Mouse (Mus musculus): Measurements from ENCODE around the gene Cryba2. TPM values are rescaled to one million over a fixed set of nuclear protein-coding genes. Genes with fewer than 3 reads are reported as not detected.

Gene Cryba2
- polyA plus RNA-seq, 1 experiment from 2014 or later, result 1.5 TPM

- H3K4me1 ChIP-seq, result peaks cover 10% of the 10 kb centered on the region
- peak overlapping the region; percentile 29; the same call in 1 of the 2 replicates for H3K9ac ChIP-seq (replicated peaks)
- no peaks in the 10 kb centered on the region for H3K9me3 ChIP-seq (replicated peaks)
- under 1% methylated on average over 64 of the region's 66 CpGs for WGBS
- no peak overlapping the region for H3K27ac ChIP-seq (replicated peaks)
- peak overlapping the region; percentile 64 for H3K4me2 ChIP-seq
- H3K36me3 ChIP-seq, result no peaks in the 10 kb centered on the region
- H3K27me3 ChIP-seq (replicated peaks), result peaks cover 91% of the 10 kb centered on the region
- H3K4me3 ChIP-seq (replicated peaks), result peak overlapping the region; percentile 34
- no peak for ATAC-seq (ENCODE audit: low FRiP score)
These were observed 7.7 kb upstream of the Cryba2 start for GRCm38 (mm10) chr1:74900341-74901285.

- Histone ChIP-seq H3K4me3 (replicated peaks) (no peak overlapping the region), H3K27me3 (replicated peaks) (peaks cover 95% of the 10 kb centered on the region)
- WGBS, result 11% methylated on average over 8 of the region's 10 CpGs
These were observed 5.9 kb upstream of the Cryba2 start for GRCm38 (mm10) chr1:74898656-74899431.

GRCm38 (mm10) chr1:74897976-74898375, 5.0 kb upstream of the Cryba2 start:
- Histone ChIP-seq H3K9ac (replicated peaks) (no peak overlapping the region), H3K4me3 (replicated peaks) (no peak overlapping the region), H3K4me1 (peaks cover 16% of the 10 kb centered on the region), H3K4me2 (no peak overlapping the region), H3K9me3 (replicated peaks) (no peaks in the 10 kb centered on the region), H3K27ac (replicated peaks) (no peak overlapping the region), H3K36me3 (no peaks in the 10 kb centered on the region), H3K27me3 (replicated peaks) (peaks cover 95% of the 10 kb centered on the region)
- ATAC-seq (ENCODE audit: low FRiP score), result no peak
- WGBS, result 5% methylated on average over 7 of the region's 7 CpGs

More at GRCm38 (mm10) chr1:74898656-74899431, 5.9 kb upstream of the Cryba2 start:
- Histone ChIP-seq H3K4me2 (no peak overlapping the region), H3K9ac (replicated peaks) (no peak overlapping the region), H3K27ac (replicated peaks) (no peak overlapping the region), H3K4me1 (peaks cover 10% of the 10 kb centered on the region), H3K36me3 (no peaks in the 10 kb centered on the region), H3K9me3 (replicated peaks) (no peaks in the 10 kb centered on the region)
- no peak for ATAC-seq (ENCODE audit: low FRiP score)

- peaks cover 95% of the 10 kb centered on the region for H3K27me3 ChIP-seq (replicated peaks)
- 16% methylated on average over 4 of the region's 4 CpGs for WGBS
- 0 out of 2 replicates have a peak, but pooled peaks have one; percentile 19 for ATAC-seq (ENCODE audit: low FRiP score)
These were observed 2.0 kb upstream of the Cryba2 start for GRCm38 (mm10) chr1:74894966-74895365.

GRCm38 (mm10) chr1:74892351-74893133, 401 bp downstream of the Cryba2 start:
- H3K4me1 ChIP-seq, result peaks cover 15% of the 10 kb centered on the region
- H3K9ac ChIP-seq (replicated peaks), result no peak overlapping the region; the same call in 1 of the 2 replicates
- WGBS, result 0% methylated on average over 39 of the region's 39 CpGs
- no peaks in the 10 kb centered on the region for H3K36me3 ChIP-seq
- peaks cover 93% of the 10 kb centered on the region for H3K27me3 ChIP-seq (replicated peaks)
- ATAC-seq (ENCODE audit: low FRiP score), result no peak
- no peaks in the 10 kb centered on the region for H3K9me3 ChIP-seq (replicated peaks)
- no peak overlapping the region for H3K27ac ChIP-seq (replicated peaks)
- peak overlapping the region; percentile 54 for H3K4me2 ChIP-seq
- peak overlapping the region; percentile 28 for H3K4me3 ChIP-seq (replicated peaks)

More at GRCm38 (mm10) chr1:74894966-74895365, 2.0 kb upstream of the Cryba2 start:
- H3K9ac ChIP-seq (replicated peaks), result no peak overlapping the region
- peaks cover 15% of the 10 kb centered on the region for H3K4me1 ChIP-seq
- H3K36me3 ChIP-seq, result no peaks in the 10 kb centered on the region
- no peak overlapping the region for H3K27ac ChIP-seq (replicated peaks)
- no peak overlapping the region for H3K4me2 ChIP-seq
- H3K4me3 ChIP-seq (replicated peaks), result no peak overlapping the region
- H3K9me3 ChIP-seq (replicated peaks), result no peaks in the 10 kb centered on the region

- Histone ChIP-seq H3K4me3 (replicated peaks) (no peak overlapping the region), H3K36me3 (no peaks in the 10 kb centered on the region), H3K27ac (replicated peaks) (no peak overlapping the region), H3K9me3 (replicated peaks) (no peaks in the 10 kb centered on the region), H3K4me2 (no peak overlapping the region), H3K27me3 (replicated peaks) (peaks cover 93% of the 10 kb centered on the region), H3K9ac (replicated peaks) (no peak overlapping the region), H3K4me1 (peaks cover 15% of the 10 kb centered on the region)
- 0% methylated on average over 2 of the region's 8 CpGs for WGBS
- no peak for ATAC-seq (ENCODE audit: low FRiP score)
These were observed 1.4 kb downstream of the Cryba2 start for GRCm38 (mm10) chr1:74891513-74891912.

- Histone ChIP-seq H3K9me3 (replicated peaks) (no peaks in the 10 kb centered on the region), H3K4me1 (peaks cover 36% of the 10 kb centered on the region), H3K4me3 (replicated peaks) (peak within 1 kb of the TSS; percentile 22), H3K4me2 (peak within 1 kb of the TSS; percentile 51), H3K9ac (replicated peaks) (0 out of 2 replicates have a peak within 1 kb of the TSS, but pooled peaks have one; percentile 3), H3K27me3 (replicated peaks) (peaks cover 95% of the 10 kb centered on the region), H3K36me3 (no peaks in the 10 kb centered on the region), H3K27ac (replicated peaks) (no peak within 1 kb of the TSS)
- ATAC-seq (ENCODE audit: low FRiP score), result no peak
- under 1% methylated on average over 39 of the region's 43 CpGs for WGBS
These were observed 7.4 kb downstream of the Cryba2 start, which contains the start of gene Fev for GRCm38 (mm10) chr1:74885369-74886042. Gene Fev, minus strand, starts transcription at chr1:74885419.

- no peak for ATAC-seq (ENCODE audit: low FRiP score)
- 0 out of 2 replicates have a peak overlapping the region, but pooled peaks have one; percentile 3 for H3K9ac ChIP-seq (replicated peaks)
These were observed 8.5 kb downstream of the Cryba2 start for GRCm38 (mm10) chr1:74884196-74885141.

GRCm38 (mm10) chr1:74883441-74883840, 9.5 kb downstream of the Cryba2 start:
- Histone ChIP-seq H3K36me3 (no peaks in the 10 kb centered on the region), H3K9ac (replicated peaks) (no peak overlapping the region), H3K27ac (replicated peaks) (no peak overlapping the region), H3K4me2 (no peak overlapping the region), H3K4me1 (peaks cover 36% of the 10 kb centered on the region), H3K4me3 (replicated peaks) (no peak overlapping the region), H3K9me3 (replicated peaks) (no peaks in the 10 kb centered on the region), H3K27me3 (replicated peaks) (peaks cover 93% of the 10 kb centered on the region)
- ATAC-seq (ENCODE audit: low FRiP score), result no peak
- WGBS, result 4% methylated on average over 5 of the region's 5 CpGs

More at GRCm38 (mm10) chr1:74884196-74885141, 8.5 kb downstream of the Cryba2 start:
- H3K27me3 ChIP-seq (replicated peaks), result peaks cover 89% of the 10 kb centered on the region
- peak overlapping the region; percentile 22 for H3K4me3 ChIP-seq (replicated peaks)
- H3K9me3 ChIP-seq (replicated peaks), result no peaks in the 10 kb centered on the region
- under 1% methylated on average over 57 of the region's 57 CpGs for WGBS
- peaks cover 36% of the 10 kb centered on the region for H3K4me1 ChIP-seq
- no peaks in the 10 kb centered on the region for H3K36me3 ChIP-seq
- peak overlapping the region; percentile 51 for H3K4me2 ChIP-seq
- no peak overlapping the region for H3K27ac ChIP-seq (replicated peaks)

GRCm38 (mm10) chr1:74882828-74883227, 10.1 kb downstream of the Cryba2 start:
- ATAC-seq (ENCODE audit: low FRiP score), result no peak
- no peak overlapping the region for H3K27ac ChIP-seq (replicated peaks)
- no peaks in the 10 kb centered on the region for H3K9me3 ChIP-seq (replicated peaks)
- peaks cover 93% of the 10 kb centered on the region for H3K27me3 ChIP-seq (replicated peaks)
- peak overlapping the region; percentile 85 for H3K4me2 ChIP-seq
- H3K4me1 ChIP-seq, result peaks cover 36% of the 10 kb centered on the region
- peak overlapping the region; percentile 45 for H3K4me3 ChIP-seq (replicated peaks)
- H3K9ac ChIP-seq (replicated peaks), result no peak overlapping the region
- H3K36me3 ChIP-seq, result no peaks in the 10 kb centered on the region
- under 1% methylated on average over 8 of the region's 8 CpGs for WGBS
